Mouse (Mus musculus): ENCODE data around the gene Mettl22. TPM values are rescaled to one million over a fixed set of nuclear protein-coding genes. Genes with fewer than 3 reads are reported as not detected.

Gene Mettl22
- polyA plus RNA-seq, 1 experiment from 2014 or later = 33.4 TPM

DNA sequence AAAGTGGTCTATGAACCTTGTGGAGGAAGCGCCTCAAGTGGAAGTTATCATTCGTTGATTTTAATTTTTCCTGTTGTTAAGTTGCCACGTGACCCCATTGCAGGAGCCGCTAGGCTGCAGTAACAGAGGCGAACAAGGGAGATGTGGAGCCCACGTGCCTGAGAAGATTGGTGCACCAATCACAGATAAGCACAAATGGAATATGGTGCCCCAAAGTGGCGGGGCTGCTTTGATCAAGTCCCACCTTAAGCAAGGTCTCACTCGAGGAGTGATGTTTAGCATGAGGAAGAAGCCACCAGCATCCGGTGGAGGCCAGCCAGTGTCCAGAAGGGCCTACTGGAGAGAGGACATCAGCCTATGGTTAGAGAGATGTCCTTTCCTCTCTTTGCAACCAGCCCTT lies 61.9 kb downstream of the Mettl22 start:
- WGBS = 82% methylated on average over 9 of the region's 9 CpGs

DNA sequence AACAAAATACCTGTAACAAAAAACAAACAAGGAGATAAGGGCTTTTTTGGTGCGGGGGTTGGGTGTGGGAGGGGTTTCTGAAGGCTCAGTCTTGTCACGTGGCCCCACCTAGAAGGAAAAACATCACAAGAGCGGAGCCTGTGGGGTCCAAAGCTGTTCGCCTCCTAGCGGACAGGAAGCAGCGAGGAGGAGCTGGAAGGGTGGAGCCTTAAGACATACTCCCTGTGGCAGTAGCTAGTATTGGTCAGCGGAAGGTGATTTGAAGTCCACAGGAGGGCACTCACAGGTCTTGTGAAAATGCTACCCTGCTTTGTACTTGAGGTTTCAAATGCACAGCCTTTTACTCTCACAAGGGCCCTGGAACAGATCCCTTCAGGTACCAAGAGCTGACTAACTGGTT lies 62.3 kb downstream of the Mettl22 start:
- H3K4me1 ChIP-seq = 0 out of 2 replicates have a peak, but pooled peaks cover 2% of the 10 kb centered on the region
- no peak overlapping the region for H3K9ac ChIP-seq
- no peaks in the 10 kb centered on the region for H3K27me3 ChIP-seq (replicated peaks)
- H3K4me3 ChIP-seq = no peak overlapping the region
- 60% methylated on average over 7 of the region's 7 CpGs for WGBS
- no peak for ATAC-seq (ENCODE audit: extremely low read depth, insufficient number of reproducible peaks, low FRiP score, low TSS enrichment)
- H3K27ac ChIP-seq (replicated peaks) = no peak overlapping the region
- no peak overlapping the region for H3K4me2 ChIP-seq
- peaks cover 12% of the 10 kb centered on the region; the same call in 1 of the 2 replicates for H3K36me3 ChIP-seq
- no peaks in the 10 kb centered on the region for H3K9me3 ChIP-seq

More for the DNA sequence above, 61.9 kb downstream of the Mettl22 start:
- H3K4me1 ChIP-seq = 0 out of 2 replicates have a peak, but pooled peaks cover 2% of the 10 kb centered on the region
- ATAC-seq (ENCODE audit: extremely low read depth, insufficient number of reproducible peaks, low FRiP score, low TSS enrichment) = no peak
- no peak overlapping the region for H3K27ac ChIP-seq (replicated peaks)
- no peak overlapping the region for H3K9ac ChIP-seq
- peaks cover 8% of the 10 kb centered on the region; the same call in 1 of the 2 replicates for H3K36me3 ChIP-seq
- H3K9me3 ChIP-seq = no peaks in the 10 kb centered on the region
- no peaks in the 10 kb centered on the region for H3K27me3 ChIP-seq (replicated peaks)
- H3K4me3 ChIP-seq = no peak overlapping the region
- no peak overlapping the region for H3K4me2 ChIP-seq

DNA sequence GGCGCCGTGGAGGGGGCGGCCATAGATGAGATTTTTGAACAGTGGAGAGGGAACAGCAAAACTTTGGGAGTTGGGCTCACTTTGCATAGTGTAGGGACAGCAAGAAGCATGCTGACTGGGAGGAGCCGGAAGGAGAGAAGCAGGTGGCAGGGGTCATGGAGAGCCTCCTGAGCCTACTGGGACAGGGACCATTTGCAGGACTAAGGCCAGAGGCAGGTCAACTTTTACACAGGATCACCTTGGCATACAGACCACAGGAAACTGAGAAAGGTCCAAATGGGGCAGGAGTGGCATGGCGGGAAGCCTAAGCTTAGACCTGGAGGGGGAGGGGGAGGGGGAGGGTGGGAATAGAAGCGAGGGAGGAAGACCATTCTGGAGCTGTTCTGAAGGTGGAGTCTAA lies 62.9 kb downstream of the Mettl22 start:
- no peak for ATAC-seq (ENCODE audit: extremely low read depth, insufficient number of reproducible peaks, low FRiP score, low TSS enrichment)
- Histone ChIP-seq H3K27ac (replicated peaks) (no peak overlapping the region), H3K36me3 (peaks cover 13% of the 10 kb centered on the region; the same call in 1 of the 2 replicates), H3K27me3 (replicated peaks) (no peaks in the 10 kb centered on the region), H3K4me1 (0 out of 2 replicates have a peak, but pooled peaks cover 2% of the 10 kb centered on the region), H3K4me3 (no peak overlapping the region), H3K9me3 (no peaks in the 10 kb centered on the region), H3K4me2 (no peak overlapping the region), H3K9ac (no peak overlapping the region)
- 83% methylated on average over 6 of the region's 6 CpGs for WGBS

DNA sequence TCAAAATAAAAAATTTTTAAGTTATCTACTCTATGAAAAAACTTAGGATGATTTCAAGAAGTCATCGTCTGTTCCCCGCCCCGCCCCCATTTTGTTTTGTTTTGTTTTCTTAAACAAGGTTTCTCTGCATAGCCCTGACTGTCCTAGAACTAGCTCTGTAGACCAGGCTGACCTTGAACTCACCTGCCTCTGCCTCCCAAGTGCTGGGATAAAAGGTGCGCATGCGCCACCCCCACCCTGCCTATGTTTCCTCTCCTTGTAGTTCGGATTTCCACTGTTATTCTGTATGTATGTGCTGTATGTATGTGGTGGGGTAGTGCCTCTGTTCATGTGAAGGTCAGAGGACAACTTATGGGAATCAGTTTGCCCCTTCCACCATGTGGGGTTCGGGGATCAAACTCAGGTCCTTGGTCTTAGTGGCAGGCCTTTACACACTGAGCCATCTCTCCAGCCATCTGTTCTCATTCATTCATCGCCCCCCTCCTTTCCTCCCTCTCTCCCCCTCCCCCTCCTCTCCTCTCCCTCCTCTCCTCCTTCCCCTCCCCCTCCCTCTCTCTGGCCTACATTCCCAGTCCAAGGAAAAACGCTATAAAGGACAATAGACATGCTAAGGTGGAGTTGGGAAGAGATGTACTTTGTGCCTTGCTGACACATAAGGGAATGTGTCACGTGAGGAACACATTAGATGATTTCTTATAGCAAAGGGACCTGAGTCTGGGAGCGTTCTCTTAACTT lies 64.0 kb downstream of the Mettl22 start:
- ATAC-seq (ENCODE audit: extremely low read depth, insufficient number of reproducible peaks, low FRiP score, low TSS enrichment) = no peak
- Histone ChIP-seq H3K27ac (replicated peaks) (no peak overlapping the region), H3K9ac (no peak overlapping the region), H3K27me3 (replicated peaks) (no peaks in the 10 kb centered on the region), H3K9me3 (no peaks in the 10 kb centered on the region), H3K4me3 (no peak overlapping the region), H3K36me3 (peaks cover 13% of the 10 kb centered on the region; the same call in 1 of the 2 replicates), H3K4me2 (no peak overlapping the region), H3K4me1 (peaks cover 9% of the 10 kb centered on the region)
- WGBS = 81% methylated on average over 11 of the region's 11 CpGs

- Histone ChIP-seq H3K27ac (replicated peaks) (no peak overlapping the region), H3K27me3 (replicated peaks) (no peaks in the 10 kb centered on the region), H3K4me2 (no peak overlapping the region), H3K9ac (no peak overlapping the region), H3K4me3 (no peak overlapping the region), H3K36me3 (peaks cover 13% of the 10 kb centered on the region; the same call in 1 of the 2 replicates), H3K9me3 (no peaks in the 10 kb centered on the region), H3K4me1 (peaks cover 14% of the 10 kb centered on the region)
- ATAC-seq (ENCODE audit: extremely low read depth, insufficient number of reproducible peaks, low FRiP score, low TSS enrichment) = no peak
- WGBS = 83% methylated on average over 6 of the region's 6 CpGs
These were observed 64.8 kb downstream of the Mettl22 start for GRCm38 (mm10) chr16:8535411-8535810.

DNA sequence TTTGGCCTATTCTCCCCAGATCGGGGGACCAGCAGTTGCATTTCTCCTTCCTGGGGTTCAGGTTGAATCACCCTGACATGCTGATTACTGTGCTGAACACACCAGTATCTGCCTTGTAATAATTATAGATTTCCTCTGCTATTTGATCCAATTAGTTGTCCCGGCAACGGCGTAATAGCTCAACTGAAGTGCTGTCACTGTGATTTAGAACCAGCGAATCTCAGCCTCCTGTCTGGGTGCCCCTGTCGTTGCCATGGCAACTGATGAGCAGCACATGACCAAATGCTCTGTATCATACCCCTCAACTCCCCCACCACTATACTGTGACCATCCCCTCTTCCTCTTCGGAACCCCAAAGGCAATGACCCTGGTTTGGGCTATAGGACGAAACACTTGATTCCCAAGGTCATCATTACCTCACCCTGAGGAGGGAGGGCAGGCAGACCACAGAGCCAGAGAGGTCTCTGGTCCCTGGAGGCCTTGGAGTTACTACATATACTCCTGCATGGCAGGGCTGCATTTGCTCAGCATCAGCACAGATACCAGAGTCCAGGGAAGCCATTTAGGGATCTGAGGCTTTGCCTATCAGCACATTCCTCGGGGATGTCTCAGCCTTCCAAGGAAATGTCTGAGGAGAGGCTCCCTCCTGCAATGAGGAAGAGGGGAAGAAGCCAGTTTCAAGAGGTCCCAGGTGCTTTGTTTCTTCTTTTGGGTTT lies 68.7 kb downstream of the Mettl22 start:
- H3K27me3 ChIP-seq (replicated peaks) = no peaks in the 10 kb centered on the region
- no peak overlapping the region for H3K9ac ChIP-seq
- H3K4me3 ChIP-seq = no peak overlapping the region
- no peaks in the 10 kb centered on the region for H3K9me3 ChIP-seq
- peaks cover 27% of the 10 kb centered on the region for H3K4me1 ChIP-seq
- H3K27ac ChIP-seq (replicated peaks) = no peak overlapping the region; the same call in 1 of the 2 replicates
- H3K4me2 ChIP-seq = no peak overlapping the region
- WGBS = 60% methylated on average over 9 of the region's 9 CpGs
- H3K36me3 ChIP-seq = 0 out of 2 replicates have a peak, but pooled peaks cover 6% of the 10 kb centered on the region
- no peak for ATAC-seq (ENCODE audit: extremely low read depth, insufficient number of reproducible peaks, low FRiP score, low TSS enrichment)

Other genes starting within 250 kb of the Mettl22 start
- gene Tmem114, start 45.7 kb upstream of the Mettl22 start, polyA plus RNA-seq (2015; fragmentation: Nextera tagmentation; extraction: Ambion mirVana) = not detected in 2 replicates
- gene Abat, start 42.6 kb downstream of the Mettl22 start, polyA plus RNA-seq (2015; fragmentation: Nextera tagmentation; extraction: Ambion mirVana) = 41.2 and 41.3 TPM in 2 replicates
- 38.1 and 42.2 TPM in 2 replicates for gene Pmm2, start 166.9 kb downstream of the Mettl22 start, polyA plus RNA-seq (2015; fragmentation: Nextera tagmentation; extraction: Ambion mirVana)
- gene Tmem186, start 166.9 kb downstream of the Mettl22 start, polyA plus RNA-seq (2015; fragmentation: Nextera tagmentation; extraction: Ambion mirVana) = 15.3 and 16.9 TPM in 2 replicates
- gene Carhsp1, start 201.4 kb downstream of the Mettl22 start, polyA plus RNA-seq (2015; fragmentation: Nextera tagmentation; extraction: Ambion mirVana) = 87.2 and 90.0 TPM in 2 replicates
- not detected in 2 replicates for gene Gm5767, start 210.0 kb downstream of the Mettl22 start, polyA plus RNA-seq (2015; fragmentation: Nextera tagmentation; extraction: Ambion mirVana)